Mouse (Mus musculus) kidney, postnatal 0 days (tissue): ENCODE results near the gene Tigd2. TPM values are rescaled to one million over a fixed set of nuclear protein-coding genes. Genes with fewer than 3 reads are reported as not detected.
"Not testable (repeated sequence)": the region's sequence is repeated elsewhere in the genome, so short reads cannot be mapped to it uniquely, and the experiment has no call there.

Experiments
- ATAC-seq: fragments of 200-750 bp; cut with Nextera tagmentation; replicated peaks from 2 replicates; pipeline ENCODE4 v1.8.0; 2017; ENCODE audit warnings: low read depth, moderate number of reproducible peaks, moderate TSS enrichment, moderate library complexity; ENCODE audit not compliant: low FRiP score
- DNase-seq: peaks from one replicate; pipeline ENCODE4 v3.0.0-alpha.2; 2016; ENCODE audit warnings: low spot score
- H3K27ac ChIP-seq: fragments of 300-500 bp; sonication (generic); 2 replicates; pipeline ENCODE4 v1.5.1; 2014; ENCODE audit warnings: mild to moderate bottlenecking
- H3K27me3 ChIP-seq: fragments of 300-500 bp; sonication (generic); 2 replicates; pipeline ENCODE4 v1.6.1; 2014; ENCODE audit warnings: low read length, mixed read lengths; ENCODE audit not compliant: insufficient read depth
- H3K36me3 ChIP-seq: fragments of 300-500 bp; sonication (generic); 2 replicates; pipeline ENCODE4 v1.6.1; 2014; ENCODE audit warnings: low read length, mixed read lengths; ENCODE audit not compliant: insufficient read depth
- H3K4me1 ChIP-seq: fragments of 300-500 bp; sonication (generic); replicated peaks from 2 replicates; pipeline ENCODE4 v1.6.1; 2014; ENCODE audit warnings: antibody characterized with exemption, low read length, mixed read lengths; ENCODE audit not compliant: insufficient read depth
- H3K4me2 ChIP-seq: fragments of 300-500 bp; sonication (generic); 2 replicates; pipeline ENCODE4 v1.6.1; 2014; ENCODE audit warnings: mild to moderate bottlenecking, low read length, moderate library complexity, mixed read lengths
- H3K4me3 ChIP-seq: fragments of 300-500 bp; sonication (generic); replicated peaks from 2 replicates; pipeline ENCODE4 v1.5.1; 2014; ENCODE audit warnings: low read depth, low read length
- H3K9ac ChIP-seq: fragments of 300-500 bp; sonication (generic); 2 replicates; pipeline ENCODE4 v1.6.1; 2014; ENCODE audit warnings: low read depth, low read length
- H3K9me3 ChIP-seq: fragments of 300-500 bp; sonication (generic); replicated peaks from 2 replicates; pipeline ENCODE4 v1.6.1; 2016; ENCODE audit warnings: low read length, inconsistent platforms, mixed read lengths
- CTCF ChIP-seq: IDR thresholded peaks from 2 replicates; pipeline ENCODE4 v1.5.1; 2016; ENCODE audit warnings: antibody characterized with exemption, low read depth, mild to moderate bottlenecking, moderate library complexity
- WGBS: fragments of 180-500 bp; shearing (Covaris S2); extraction: QIAGEN DNeasy Blood & Tissue Kit; methylation state at CpG from one replicate; pipeline ENCODE4 v1.1.7; 2014; 5-methylcytosine and 5-hydroxymethylcytosine counted together
- polyA plus RNA-seq: library from polyadenylated mRNA; unstranded; fragments of >200 nt; fragmentation: Nextera tagmentation; extraction: Ambion mirVana; gene quantifications from 2 replicates; pipeline ENCODE4 v1.2.1, GENCODE M21; 2015

Tigd2 gene
- polyA plus RNA-seq, 1 experiment from 2014 or later = 16.9 TPM

DNA sequence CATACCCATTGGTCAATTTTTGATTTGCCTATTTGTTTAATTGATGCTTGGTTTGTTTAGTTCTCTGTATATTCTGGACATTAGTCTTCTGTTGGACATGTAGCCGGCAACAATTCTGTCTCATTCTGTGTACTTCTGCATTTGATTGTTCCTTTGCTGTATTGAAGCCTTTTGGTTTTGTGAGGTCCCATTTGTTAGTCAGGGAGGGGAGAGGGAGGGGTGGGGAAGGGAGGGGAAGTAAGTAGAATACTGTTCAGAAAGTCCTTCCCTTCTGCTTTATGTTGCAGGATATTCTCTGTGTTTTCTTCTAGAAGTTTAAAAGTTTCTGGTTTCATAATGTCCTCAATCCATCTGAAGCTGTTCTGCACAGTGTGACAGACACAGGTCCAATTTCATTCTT is 34.7 kb upstream of the Tigd2 start:
- no peak for TF ChIP-seq CTCF
- no peak overlapping the region for H3K9ac ChIP-seq
- 84% methylated on average over 1 of the region's 1 CpGs for WGBS
- H3K4me3 ChIP-seq = no peak overlapping the region
- no peak overlapping the region for H3K27ac ChIP-seq
- no peaks in the 10 kb centered on the region for H3K27me3 ChIP-seq
- H3K9me3 ChIP-seq = no peaks in the 10 kb centered on the region
- H3K4me2 ChIP-seq = no peak overlapping the region
- no peaks in the 10 kb centered on the region for H3K4me1 ChIP-seq
- ATAC-seq = no peak
- DNase-seq = no peak
- no peaks in the 10 kb centered on the region for H3K36me3 ChIP-seq

GRCm38 (mm10) chr6:59178051-59178450 is 30.6 kb upstream of the Tigd2 start:
- Histone ChIP-seq H3K9me3 (no peaks in the 10 kb centered on the region), H3K36me3 (no peaks in the 10 kb centered on the region), H3K4me1 (no peaks in the 10 kb centered on the region), H3K27ac (no peak overlapping the region), H3K9ac (no peak overlapping the region), H3K4me3 (no peak overlapping the region), H3K27me3 (no peaks in the 10 kb centered on the region), H3K4me2 (no peak overlapping the region)
- 0 out of 2 replicates have a peak, but pooled peaks have one; percentile 54 for ATAC-seq
- no peak for TF ChIP-seq CTCF
- 90% methylated on average over 3 of the region's 3 CpGs for WGBS
- DNase-seq = no peak

- WGBS = 32% methylated on average over 7 of the region's 7 CpGs
- DNase-seq (peak; percentile 85), ATAC-seq (peak; percentile 82; the same call in 1 of the 2 replicates)
- Histone ChIP-seq H3K9ac (no peak overlapping the region), H3K4me2 (no peak overlapping the region), H3K9me3 (no peaks in the 10 kb centered on the region), H3K4me1 (no peaks in the 10 kb centered on the region), H3K4me3 (no peak overlapping the region), H3K27ac (no peak overlapping the region), H3K27me3 (no peaks in the 10 kb centered on the region), H3K36me3 (no peaks in the 10 kb centered on the region)
- peak; percentile 88 for TF ChIP-seq CTCF
These were observed 28.2 kb upstream of the Tigd2 start for GRCm38 (mm10) chr6:59180376-59180996.

GRCm38 (mm10) chr6:59185010-59185699 is 23.5 kb upstream of the Tigd2 start:
- Histone ChIP-seq H3K27me3 (no peaks in the 10 kb centered on the region), H3K9ac (no peak overlapping the region), H3K4me2 (peak overlapping the region; percentile 16; the same call in 1 of the 2 replicates), H3K9me3 (no peaks in the 10 kb centered on the region), H3K27ac (no peak overlapping the region), H3K36me3 (no peaks in the 10 kb centered on the region), H3K4me3 (no peak overlapping the region), H3K4me1 (no peaks in the 10 kb centered on the region)
- 49% methylated on average over 13 of the region's 13 CpGs for WGBS
- TF ChIP-seq CTCF = no peak
- DNase-seq = peak; percentile 63
- no peak; the same call in 1 of the 2 replicates for ATAC-seq

DNA sequence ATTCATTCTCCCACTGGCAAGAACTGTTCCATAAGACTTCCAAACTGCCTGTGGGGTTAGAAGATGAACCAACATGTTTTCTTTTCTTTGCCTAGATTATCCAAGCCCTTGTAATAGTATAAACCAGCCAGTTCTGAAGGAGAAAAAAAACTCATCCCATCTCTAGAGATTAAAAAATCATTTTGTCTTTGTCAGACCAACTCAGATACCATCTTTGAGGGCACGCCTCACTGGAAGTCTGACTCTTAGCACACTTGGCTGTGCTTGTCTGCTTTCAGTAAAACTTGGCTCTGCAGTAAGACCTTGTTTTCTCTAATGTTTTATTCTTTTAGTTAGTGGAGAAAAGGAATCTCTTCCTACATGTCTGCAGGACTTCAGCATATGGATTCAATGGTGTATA is 18.7 kb upstream of the Tigd2 start:
- ATAC-seq (no peak), DNase-seq (no peak)
- Histone ChIP-seq H3K4me1 (no peaks in the 10 kb centered on the region), H3K9ac (no peak overlapping the region), H3K36me3 (no peaks in the 10 kb centered on the region), H3K27me3 (no peaks in the 10 kb centered on the region), H3K27ac (no peak overlapping the region), H3K9me3 (no peaks in the 10 kb centered on the region), H3K4me3 (no peak overlapping the region), H3K4me2 (no peak overlapping the region)
- no peak for TF ChIP-seq CTCF
- 68% methylated on average over 1 of the region's 1 CpGs for WGBS

- not testable (repeated sequence) for ATAC-seq
- 74% methylated on average over 3 of the region's 3 CpGs for WGBS
These were observed 14.2 kb upstream of the Tigd2 start for GRCm38 (mm10) chr6:59194518-59194917.

More at GRCm38 (mm10) chr6:59194518-59194917, 14.2 kb upstream of the Tigd2 start:
- DNase-seq, H3K9me3 ChIP-seq, H3K4me2 ChIP-seq, H3K4me1 ChIP-seq, H3K36me3 ChIP-seq, H3K4me3 ChIP-seq, H3K27me3 ChIP-seq, H3K9ac ChIP-seq, H3K27ac ChIP-seq: not testable (repeated sequence)
